Mouse (Mus musculus) NIH3T3 (cell line): ENCODE results near the gene Slc43a2.

Experiments used
- DNase-seq: peaks from one replicate; pipeline ENCODE4 v3.0.0-alpha.2; 2012; ENCODE audit warnings: low read depth

The Slc43a2 gene

DNA sequence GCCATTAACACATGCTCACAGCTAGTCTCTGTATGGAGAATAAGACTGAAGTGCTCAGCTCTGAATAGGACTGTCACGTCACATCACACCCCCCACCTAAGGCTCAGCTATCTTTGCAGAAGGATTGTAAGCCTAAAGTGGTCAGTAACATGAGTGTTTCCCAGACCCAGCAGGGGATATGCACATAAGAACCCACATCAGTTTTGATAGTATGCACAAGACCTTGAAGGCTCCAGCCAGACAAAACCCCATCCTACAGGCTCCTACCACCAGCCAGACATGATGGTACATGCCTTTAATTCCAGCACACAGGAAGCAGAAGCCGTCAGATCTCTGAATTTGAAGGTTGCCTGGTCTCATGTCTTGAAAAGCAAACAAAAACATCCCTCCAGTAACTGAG is 78.5 kb downstream of the Slc43a2 start:
- no peak for DNase-seq

DNA sequence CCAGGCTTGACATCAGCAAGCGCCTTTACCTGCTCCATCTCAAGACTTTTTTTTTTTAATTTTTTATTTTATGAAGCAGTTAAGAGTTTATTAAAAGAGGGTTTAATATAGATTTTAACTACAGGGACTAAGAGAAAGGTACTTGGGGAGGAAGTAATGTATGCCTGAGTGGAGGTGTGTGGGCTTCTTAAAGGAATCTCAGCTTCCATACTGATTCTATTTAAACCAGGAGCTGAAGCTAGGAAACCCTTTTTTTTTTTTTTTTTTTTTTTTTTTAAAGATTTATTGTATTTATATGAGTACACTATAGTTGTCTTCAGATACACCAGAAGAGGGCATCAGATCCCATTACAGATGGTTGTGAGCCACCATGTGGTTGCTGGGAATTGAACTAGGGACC is 83.3 kb downstream of the Slc43a2 start:
- DNase-seq: no peak

DNA sequence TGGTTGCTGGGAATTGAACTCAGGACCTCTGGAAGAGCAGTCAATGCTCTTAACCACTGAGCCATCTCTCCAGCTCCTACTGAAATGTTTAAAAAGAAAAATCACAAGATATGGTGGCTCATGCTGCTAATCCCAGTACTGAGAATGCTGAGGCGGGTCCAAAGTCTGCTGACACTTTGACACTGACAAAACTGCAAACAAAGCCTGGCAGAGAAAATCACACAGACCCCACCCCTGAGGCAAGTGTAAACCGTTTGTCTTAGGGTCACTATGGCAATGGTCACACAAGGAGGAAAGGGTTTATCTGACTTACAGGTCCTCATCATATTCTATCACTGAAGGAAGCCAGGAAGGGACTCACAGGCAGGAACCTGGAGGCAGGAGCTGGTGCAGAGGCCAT is 84.1 kb downstream of the Slc43a2 start:
- no peak for DNase-seq

DNA sequence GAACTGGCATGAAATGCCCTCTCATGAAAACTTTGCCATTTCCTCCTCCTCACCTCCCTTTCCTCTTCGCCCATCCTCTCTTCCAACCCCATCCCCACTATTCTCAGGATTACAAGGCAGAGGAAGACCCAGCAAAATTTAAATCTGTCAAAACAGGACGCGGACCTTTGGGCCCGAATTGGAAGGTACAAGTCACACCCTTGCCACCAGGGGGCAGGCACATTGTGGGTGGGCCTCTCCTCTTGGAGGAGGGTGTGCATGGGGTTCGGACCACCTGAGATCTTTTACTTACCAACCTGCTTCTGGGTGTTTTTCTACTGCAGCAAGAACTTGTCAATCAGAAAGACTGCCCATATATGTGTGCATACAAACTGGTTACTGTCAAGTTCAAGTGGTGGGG is 87.6 kb downstream of the Slc43a2 start:
- peak; percentile 39 for DNase-seq

DNA sequence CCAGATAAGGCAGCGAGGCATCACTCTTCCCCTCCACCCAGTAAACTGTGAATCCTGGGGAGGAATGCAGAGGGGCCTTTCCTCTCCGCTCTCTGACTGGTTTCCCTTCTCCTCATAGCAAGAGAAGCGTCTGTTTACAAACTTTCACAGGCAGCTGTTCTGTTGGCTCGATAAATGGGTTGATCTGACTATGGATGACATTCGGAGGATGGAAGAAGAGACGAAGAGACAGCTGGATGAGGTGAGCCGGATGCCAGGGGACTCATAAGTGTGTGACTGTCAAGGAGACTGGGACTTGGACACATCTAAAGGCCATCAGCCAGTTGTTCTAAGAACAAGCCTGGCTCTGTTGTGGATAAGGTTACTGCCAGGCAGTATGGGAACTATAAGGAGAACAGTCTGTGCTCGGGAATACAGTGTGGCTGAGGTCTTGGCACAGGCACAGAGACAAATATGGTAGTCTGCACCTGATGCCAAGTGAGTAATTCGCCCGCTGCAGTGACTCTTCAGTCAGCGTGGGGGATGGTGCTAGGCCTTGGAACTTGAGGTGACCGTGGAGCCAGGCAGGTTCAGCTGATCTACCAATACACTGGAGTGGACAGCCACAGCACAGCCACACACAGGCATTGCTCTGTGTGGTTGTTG is 88.8 kb downstream of the Slc43a2 start:
- peak; percentile 92 for DNase-seq

DNA sequence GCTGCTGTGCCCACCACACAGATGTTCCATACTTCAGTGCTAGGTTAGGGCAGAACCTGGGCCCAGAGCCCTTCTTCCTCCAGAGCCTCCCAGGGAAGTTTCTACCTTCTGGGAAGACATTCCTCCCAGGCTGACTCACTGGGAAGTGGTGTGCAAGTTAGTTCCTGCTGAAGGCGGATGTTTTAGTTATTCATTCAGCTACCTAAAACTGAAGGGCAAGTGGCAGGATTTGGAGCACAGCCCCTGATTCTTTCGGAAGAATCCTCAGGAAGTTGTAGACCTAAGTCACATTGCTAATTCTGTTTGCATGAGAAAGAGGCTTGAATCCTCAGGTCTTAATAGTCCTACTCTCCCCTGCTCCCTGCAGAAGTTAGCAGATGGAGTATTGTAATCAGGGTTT is 89.9 kb downstream of the Slc43a2 start:
- DNase-seq: peak; percentile 59

DNA sequence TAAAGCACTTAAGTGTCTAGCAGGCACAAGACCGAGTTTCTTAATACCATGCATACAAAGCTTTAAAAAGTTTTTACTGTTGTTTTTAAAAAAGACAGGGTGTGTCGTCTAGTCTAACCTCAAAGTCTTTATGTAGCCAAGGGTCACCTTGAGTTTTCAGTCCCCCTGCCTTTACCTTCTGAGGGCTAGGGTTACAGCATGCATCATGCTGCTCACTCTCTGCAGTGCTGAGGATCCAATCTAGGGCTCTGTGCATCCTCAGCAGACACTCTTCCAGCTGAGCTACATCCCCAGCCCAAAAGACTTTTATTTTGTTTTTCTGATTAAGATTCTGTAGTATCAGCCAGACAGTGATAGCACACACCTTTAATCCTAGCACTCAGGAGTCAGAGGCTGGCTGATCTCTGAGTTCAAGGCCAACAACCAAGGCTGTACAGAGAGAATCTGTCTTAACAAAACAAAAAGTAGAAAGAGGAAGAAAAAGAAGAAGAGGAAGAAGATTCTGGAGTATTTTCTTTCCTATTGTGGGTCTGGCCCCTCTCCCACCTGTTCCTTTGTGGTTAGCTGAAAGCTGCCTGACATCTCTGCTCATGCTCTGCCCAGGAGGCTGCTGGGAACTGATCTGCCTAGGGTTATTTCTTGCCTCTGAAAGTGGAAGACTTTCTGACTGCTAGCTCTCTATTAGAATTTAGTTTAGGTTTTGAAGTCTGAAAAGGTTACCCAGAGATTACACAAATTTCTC is 91.3 kb downstream of the Slc43a2 start:
- DNase-seq: no peak

DNA sequence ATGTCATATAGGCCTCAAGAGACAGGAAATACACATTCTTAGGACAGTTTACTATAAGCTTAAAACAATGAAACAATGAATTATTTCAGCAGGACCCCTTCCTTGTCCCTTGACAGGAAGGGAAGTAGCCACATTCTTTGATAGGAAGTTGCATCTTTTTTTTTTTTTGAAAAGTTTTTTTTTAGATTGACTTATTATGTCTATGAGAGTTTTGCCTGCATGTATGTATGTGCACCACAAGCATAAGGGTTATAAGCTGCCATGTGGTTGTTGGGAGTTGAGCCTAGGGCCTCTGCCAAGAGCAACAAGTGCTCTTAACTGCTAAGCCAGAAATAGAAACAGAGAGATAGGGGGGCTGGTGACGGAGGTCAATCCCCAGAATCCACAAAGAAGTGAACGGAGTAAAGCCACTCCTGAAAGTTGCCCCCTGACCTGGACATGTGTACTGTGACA is 92.6 kb downstream of the Slc43a2 start:
- DNase-seq: peak; percentile 54

DNA sequence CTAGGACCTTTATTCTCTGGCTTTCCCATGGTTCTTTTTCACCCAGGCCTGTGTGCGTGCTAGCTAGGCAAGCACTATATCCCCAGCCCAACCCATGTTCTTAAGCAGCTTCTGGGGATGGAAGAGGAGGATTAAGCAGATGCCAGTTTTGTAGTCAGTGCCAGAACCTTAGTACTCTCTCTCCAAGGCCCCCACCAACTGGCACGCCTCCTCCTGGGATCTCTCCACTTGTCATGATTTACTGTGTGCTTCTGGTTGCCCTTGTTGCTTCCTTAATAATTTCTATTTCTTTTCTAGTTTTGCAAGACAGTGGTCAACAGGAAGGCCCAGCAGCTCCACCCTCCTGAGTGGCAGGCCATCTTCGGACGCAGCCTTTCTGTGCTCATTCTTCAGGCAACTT is 94.3 kb downstream of the Slc43a2 start:
- no peak for DNase-seq
